15 mouse cellular contexts compared by ENCODE assay signal in the genomic region with DNA sequence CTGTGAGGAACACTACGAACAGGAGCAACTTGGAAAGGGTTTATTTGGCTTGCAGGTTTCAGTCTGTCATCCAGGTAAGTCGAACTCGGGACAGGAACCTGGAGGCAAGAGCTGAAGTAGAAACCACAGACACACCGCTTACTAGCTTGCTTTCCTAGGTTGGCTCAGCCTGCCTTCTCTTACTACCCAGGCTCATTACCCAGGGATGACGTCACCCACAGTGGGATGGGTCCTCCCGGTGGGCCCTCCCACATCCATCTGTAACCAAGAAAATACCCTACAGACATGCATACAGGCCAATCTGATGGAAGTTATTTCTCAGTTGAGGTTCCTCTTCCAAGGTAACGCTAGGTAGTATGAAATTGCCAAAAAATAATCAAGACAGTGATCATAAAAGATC. TPM values are rescaled to one million over a fixed set of nuclear protein-coding genes. Genes with fewer than 3 reads are reported as not detected.
DNase-seq lines count a peak whose midpoint lies in the region; ATAC-seq lines count a peak whose summit lies in the region.
"Had no signal": no experiment of that assay in that cellular context is flagged by ENCODE, and none has a peak within 500 bp of the region (broad histone marks: within the 10 kb centered on the region; RNA-seq: fewer than 3 reads in every experiment).

No protein-coding gene starts in this region.

- ATAC-seq in heart, embryonic 12.5 days (ENCODE audit: insufficient number of reproducible peaks, low FRiP score), result no peak
- no peak for ATAC-seq in forebrain, embryonic 16.5 days
- ATAC-seq: hindbrain, postnatal 0 days; intestine, embryonic 15.5 days had no signal

- no peaks in the 10 kb centered on the region for H3K36me3 ChIP-seq in heart, embryonic 12.5 days
- no peaks in the 10 kb centered on the region for H3K36me3 ChIP-seq in midbrain, embryonic 10.5 days
- no peaks in the 10 kb centered on the region for H3K36me3 ChIP-seq in forebrain, embryonic 16.5 days (ENCODE audit: control insufficient read depth, insufficient read depth)
- H3K36me3 ChIP-seq: embryonic facial prominence, embryonic 12.5 days; heart, embryonic 10.5 days; heart, embryonic 15.5 days; hindbrain, embryonic 13.5 days; intestine, embryonic 15.5 days had no signal

- H3K9ac ChIP-seq in heart, embryonic 12.5 days, result no peak overlapping the region
- no peak overlapping the region for H3K9ac ChIP-seq in forebrain, embryonic 16.5 days (replicated peaks; ENCODE audit: low read depth, low read length)
- H3K9ac ChIP-seq: embryonic facial prominence, embryonic 12.5 days; forebrain, postnatal 0 days; heart, embryonic 15.5 days; hindbrain, embryonic 13.5 days; intestine, embryonic 15.5 days had no signal

- peak; percentile 52 for DNase-seq in heart, adult 11 months
- DNase-seq in ES-CJ7 (ENCODE audit: low read depth, low spot score) (peak; percentile 31), R1 (ENCODE audit: low read depth, low spot score) (peak; percentile 44)
- peak; percentile 12 for DNase-seq in naive thymus-derived CD4-positive, alpha-beta T cell, adult 2 months (ENCODE audit: low read depth)
- DNase-seq in midbrain, embryonic 10.5 days (ENCODE audit: low spot score), result no peak

- H3K4me1 ChIP-seq in heart, embryonic 12.5 days (replicated peaks), result peaks cover 11% of the 10 kb centered on the region
- peaks cover 11% of the 10 kb centered on the region; the same call in 1 of the 2 replicates for H3K4me1 ChIP-seq in midbrain, embryonic 10.5 days
- no peaks in the 10 kb centered on the region; the same call in 1 of the 2 replicates for H3K4me1 ChIP-seq in forebrain, embryonic 16.5 days (replicated peaks; ENCODE audit: control insufficient read depth, insufficient read depth, low read length)
- H3K4me1 ChIP-seq: intestine, embryonic 15.5 days had no signal

- WGBS in heart, embryonic 12.5 days, result 81% methylated on average over 7 of the region's 7 CpGs
- 86% methylated on average over 7 of the region's 7 CpGs for WGBS in midbrain, embryonic 10.5 days
- WGBS in forebrain, embryonic 16.5 days, result 86% methylated on average over 7 of the region's 7 CpGs

- no peak overlapping the region for H3K27ac ChIP-seq in heart, embryonic 12.5 days (ENCODE audit: poor library complexity, severe bottlenecking)
- H3K27ac ChIP-seq in midbrain, embryonic 10.5 days (replicated peaks), result no peak overlapping the region
- no peak overlapping the region for H3K27ac ChIP-seq in forebrain, embryonic 16.5 days (ENCODE audit: low read length)
- H3K27ac ChIP-seq: embryonic facial prominence, embryonic 12.5 days; gastrocnemius, adult 2 months; heart, embryonic 10.5 days; heart, embryonic 15.5 days; hindbrain, embryonic 13.5 days; hindbrain, postnatal 0 days; intestine, embryonic 15.5 days had no signal

- peaks cover 8% of the 10 kb centered on the region for H3K27me3 ChIP-seq in heart, embryonic 12.5 days (replicated peaks)
- peaks cover 28% of the 10 kb centered on the region for H3K27me3 ChIP-seq in midbrain, embryonic 10.5 days (ENCODE audit: low read depth, poor library complexity, severe bottlenecking)
- H3K27me3 ChIP-seq in forebrain, embryonic 16.5 days (replicated peaks; ENCODE audit: control insufficient read depth, insufficient read depth, low read length), result no peaks in the 10 kb centered on the region
- H3K27me3 ChIP-seq: heart, embryonic 15.5 days; intestine, embryonic 15.5 days had no signal

- H3K4me3 ChIP-seq in heart, embryonic 12.5 days, result no peak overlapping the region
- no peak overlapping the region for H3K4me3 ChIP-seq in midbrain, embryonic 10.5 days
- no peak overlapping the region for H3K4me3 ChIP-seq in forebrain, embryonic 16.5 days (replicated peaks; ENCODE audit: low read length)
- H3K4me3 ChIP-seq: embryonic facial prominence, embryonic 12.5 days; gastrocnemius, adult 2 months; heart, embryonic 10.5 days; heart, embryonic 15.5 days; hindbrain, embryonic 13.5 days; intestine, embryonic 15.5 days had no signal

- peaks cover 3% of the 10 kb centered on the region; the same call in 1 of the 2 replicates for H3K9me3 ChIP-seq in heart, embryonic 12.5 days (replicated peaks)
- H3K9me3 ChIP-seq in midbrain, embryonic 10.5 days (replicated peaks), result peaks cover 4% of the 10 kb centered on the region; the same call in 1 of the 2 replicates
- no peaks in the 10 kb centered on the region for H3K9me3 ChIP-seq in forebrain, embryonic 16.5 days (ENCODE audit: control insufficient read depth, low read length)
- H3K9me3 ChIP-seq: heart, embryonic 10.5 days; heart, embryonic 15.5 days; hindbrain, embryonic 13.5 days; intestine, embryonic 15.5 days had no signal

- no peak overlapping the region for H3K4me2 ChIP-seq in heart, embryonic 12.5 days
- H3K4me2 ChIP-seq in forebrain, embryonic 16.5 days (ENCODE audit: low read length), result no peak overlapping the region
- H3K4me2 ChIP-seq: embryonic facial prominence, embryonic 12.5 days; heart, embryonic 15.5 days; hindbrain, embryonic 13.5 days; intestine, embryonic 15.5 days had no signal

RNA-seq across cellular contexts. Expression of a gene that starts 6.2 kb away (rescaled TPM):
- polyA plus RNA-seq in heart, embryonic 12.5 days (2016; fragmentation: Nextera tagmentation; extraction: Ambion mirVana), result 3.9 and 4.3 TPM in 2 replicates
- 6.4 and 7.0 TPM in 2 replicates for polyA plus RNA-seq in midbrain, embryonic 10.5 days (2016; fragmentation: Nextera tagmentation; extraction: Ambion mirVana)
- polyA plus RNA-seq in forebrain, embryonic 16.5 days (2015; fragmentation: Nextera tagmentation; extraction: Ambion mirVana), result 3.9 and 4.1 TPM in 2 replicates
